Mouse (Mus musculus): ENCODE measurements around the gene Foxi2. TPM values are rescaled to one million over a fixed set of nuclear protein-coding genes. Genes with fewer than 3 reads are reported as not detected.
A peak's percentile ranks its signal among the peaks of the same experiment; 100 is the strongest.

Foxi2 gene
- total and polyA plus RNA-seq, 2 experiments from 2014 or later: 0.06 to 0.21 TPM

DNA sequence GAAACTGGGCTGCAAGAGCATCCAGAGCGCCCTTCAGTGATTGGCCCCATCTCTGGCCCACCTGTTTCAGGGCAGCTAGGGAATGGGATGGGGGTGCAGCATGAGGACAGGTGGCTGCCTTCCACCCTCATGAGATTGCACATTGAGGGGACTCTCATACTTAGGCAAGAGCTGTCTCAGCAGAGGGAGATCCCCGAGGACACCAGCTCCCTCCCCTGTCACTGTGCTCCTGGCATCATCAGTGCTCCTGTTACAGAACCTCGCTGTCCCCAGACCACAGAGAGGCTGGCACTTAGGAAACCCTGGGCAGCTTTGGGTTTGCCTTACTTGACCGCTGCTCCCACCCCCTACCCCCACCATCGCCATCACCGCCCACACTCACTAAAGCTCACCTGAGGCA is 2.2 kb downstream of the Foxi2 start:
- Histone ChIP-seq H3K27ac (no peak overlapping the region), H3K4me1 (ENCODE audit: insufficient read depth, low read length) (peaks cover 9% of the 10 kb centered on the region; the same call in 1 of the 2 replicates), H3K27me3 (ENCODE audit: insufficient read depth, low read length) (peaks cover 19% of the 10 kb centered on the region), H3K4me3 (ENCODE audit: low read length) (no peak overlapping the region), H3K9me3 (ENCODE audit: low read length) (no peaks in the 10 kb centered on the region), H3K4me2 (ENCODE audit: low read depth, low read length) (no peak overlapping the region), H3K36me3 (ENCODE audit: insufficient read depth, low read length) (no peaks in the 10 kb centered on the region), H3K9ac (replicated peaks; ENCODE audit: low read length) (no peak overlapping the region)
- 71% methylated on average over 6 of the region's 6 CpGs for WGBS
- no peak for DNase-seq (ENCODE audit: low spot score)
- no peak for TF ChIP-seq CTCF (IDR thresholded peaks at IDR 0.05; ENCODE audit: low read depth)
- ATAC-seq: no peak

DNA sequence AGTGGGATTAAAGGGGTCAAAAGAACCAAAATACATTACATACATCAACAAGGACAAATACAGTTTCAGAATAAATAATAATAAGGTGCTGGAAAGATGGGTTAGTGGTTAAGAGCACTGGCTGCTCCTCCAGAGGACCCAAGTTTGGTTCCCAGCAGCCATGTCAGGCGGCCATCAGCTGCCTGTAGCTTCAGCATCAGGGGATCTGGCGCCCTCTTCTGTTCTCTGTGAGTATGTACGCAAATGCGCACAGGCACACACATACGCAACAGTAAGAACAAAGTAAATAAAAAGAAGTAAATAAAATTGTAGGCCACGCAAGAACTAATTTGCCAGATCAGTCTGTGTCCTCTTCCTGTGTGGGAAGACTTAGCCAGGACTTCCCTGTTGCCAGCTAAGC is 18.7 kb downstream of the Foxi2 start:
- no peak overlapping the region for H3K9ac ChIP-seq (replicated peaks; ENCODE audit: low read length)
- H3K9me3 ChIP-seq (ENCODE audit: low read length): no peaks in the 10 kb centered on the region
- no peaks in the 10 kb centered on the region for H3K27me3 ChIP-seq (ENCODE audit: insufficient read depth, low read length)
- no peak for DNase-seq (ENCODE audit: low spot score)
- TF ChIP-seq CTCF (IDR thresholded peaks at IDR 0.05; ENCODE audit: low read depth): peak; percentile 19
- no peak overlapping the region for H3K27ac ChIP-seq
- no peaks in the 10 kb centered on the region for H3K36me3 ChIP-seq (ENCODE audit: insufficient read depth, low read length)
- no peaks in the 10 kb centered on the region for H3K4me1 ChIP-seq (ENCODE audit: insufficient read depth, low read length)
- no peak for ATAC-seq
- H3K4me3 ChIP-seq (ENCODE audit: low read length): no peak overlapping the region
- H3K4me2 ChIP-seq (ENCODE audit: low read depth, low read length): no peak overlapping the region
- 97% methylated on average over 6 of the region's 6 CpGs for WGBS

DNA sequence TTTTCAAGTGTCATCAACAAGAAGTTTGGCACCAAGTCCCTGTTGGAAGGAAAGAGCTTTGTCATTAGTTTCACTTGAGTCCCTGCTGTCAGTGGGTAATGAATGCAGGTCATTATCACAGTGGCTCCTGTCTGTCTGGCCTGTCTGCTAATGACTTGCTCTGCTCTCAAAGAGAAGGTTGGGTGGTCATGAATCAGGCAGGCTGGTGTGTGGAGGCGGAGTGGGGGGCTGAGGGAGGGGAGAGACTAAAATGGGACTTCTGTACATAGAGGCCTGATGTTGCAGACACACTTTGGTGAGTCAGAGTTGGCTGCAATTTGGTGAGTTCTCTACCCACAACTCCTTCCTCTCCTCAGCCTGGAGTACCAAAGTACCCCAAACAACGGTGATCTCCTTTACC is 20.8 kb downstream of the Foxi2 start:
- no peaks in the 10 kb centered on the region for H3K36me3 ChIP-seq (ENCODE audit: insufficient read depth, low read length)
- H3K4me1 ChIP-seq (ENCODE audit: insufficient read depth, low read length): no peaks in the 10 kb centered on the region
- H3K9me3 ChIP-seq (ENCODE audit: low read length): no peaks in the 10 kb centered on the region
- ATAC-seq (no peak), DNase-seq (ENCODE audit: low spot score) (no peak)
- TF ChIP-seq CTCF (IDR thresholded peaks at IDR 0.05; ENCODE audit: low read depth): no peak
- H3K4me3 ChIP-seq (ENCODE audit: low read length): no peak overlapping the region
- no peaks in the 10 kb centered on the region for H3K27me3 ChIP-seq (ENCODE audit: insufficient read depth, low read length)
- H3K27ac ChIP-seq: no peak overlapping the region
- WGBS: 64% methylated on average over 2 of the region's 2 CpGs
- H3K4me2 ChIP-seq (ENCODE audit: low read depth, low read length): no peak overlapping the region
- no peak overlapping the region for H3K9ac ChIP-seq (replicated peaks; ENCODE audit: low read length)

DNA sequence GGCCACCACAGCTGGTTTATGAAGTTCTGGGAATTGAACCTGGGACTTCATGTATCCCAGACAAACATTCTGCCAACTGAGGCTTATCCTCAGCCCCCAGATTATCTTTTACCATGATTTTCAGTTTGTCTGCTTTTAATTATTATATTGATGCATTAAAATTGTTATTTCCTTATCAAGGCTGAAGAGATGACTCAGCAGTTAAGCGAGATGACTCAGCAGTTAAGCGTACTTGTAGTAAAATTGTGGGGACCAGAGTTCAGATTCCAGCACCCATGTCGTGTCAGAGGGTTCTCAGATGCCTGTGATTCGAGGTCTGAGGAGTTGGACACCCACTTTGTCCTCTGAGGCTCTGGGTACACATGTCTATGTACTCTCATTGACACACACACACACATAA is 33.8 kb downstream of the Foxi2 start:
- Histone ChIP-seq H3K4me2 (ENCODE audit: low read depth, low read length) (no peak overlapping the region), H3K9me3 (ENCODE audit: low read length) (no peaks in the 10 kb centered on the region), H3K4me1 (ENCODE audit: insufficient read depth, low read length) (no peaks in the 10 kb centered on the region), H3K9ac (replicated peaks; ENCODE audit: low read length) (no peak overlapping the region), H3K27me3 (ENCODE audit: insufficient read depth, low read length) (no peaks in the 10 kb centered on the region), H3K36me3 (ENCODE audit: insufficient read depth, low read length) (no peaks in the 10 kb centered on the region), H3K27ac (no peak overlapping the region), H3K4me3 (ENCODE audit: low read length) (no peak overlapping the region)
- no peak for ATAC-seq
- TF ChIP-seq CTCF (IDR thresholded peaks at IDR 0.05; ENCODE audit: low read depth): no peak
- WGBS: 83% methylated on average over 4 of the region's 4 CpGs
- no peak for DNase-seq (ENCODE audit: low spot score)

DNA sequence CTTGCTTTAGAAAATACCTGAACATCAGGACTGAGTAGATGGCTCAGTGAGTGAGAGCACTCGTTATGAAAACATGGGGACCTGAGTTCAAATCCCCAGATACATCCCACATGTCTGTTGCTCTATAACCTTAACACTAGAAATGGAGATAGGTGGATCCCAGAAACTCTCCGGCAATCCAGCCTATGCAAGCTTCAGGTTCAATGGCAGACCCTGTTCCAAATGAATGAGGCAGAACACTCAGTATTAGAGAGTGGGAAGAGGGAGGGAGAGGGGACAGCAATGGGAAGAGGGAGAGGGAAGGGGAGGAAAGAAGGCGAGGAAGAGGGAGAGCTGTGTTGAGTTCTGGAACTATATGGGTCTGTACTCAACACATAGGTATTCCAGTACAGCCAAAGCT is 41.2 kb downstream of the Foxi2 start:
- Histone ChIP-seq H3K27me3 (ENCODE audit: insufficient read depth, low read length) (no peaks in the 10 kb centered on the region), H3K4me3 (ENCODE audit: low read length) (no peak overlapping the region), H3K9ac (replicated peaks; ENCODE audit: low read length) (no peak overlapping the region), H3K36me3 (ENCODE audit: insufficient read depth, low read length) (no peaks in the 10 kb centered on the region), H3K4me2 (ENCODE audit: low read depth, low read length) (no peak overlapping the region), H3K9me3 (ENCODE audit: low read length) (no peaks in the 10 kb centered on the region), H3K27ac (no peak overlapping the region), H3K4me1 (ENCODE audit: insufficient read depth, low read length) (no peaks in the 10 kb centered on the region; the same call in 1 of the 2 replicates)
- TF ChIP-seq CTCF (IDR thresholded peaks at IDR 0.05; ENCODE audit: low read depth): no peak
- 92% methylated on average over 3 of the region's 3 CpGs for WGBS
- no peak for DNase-seq (ENCODE audit: low spot score)
- ATAC-seq: no peak

DNA sequence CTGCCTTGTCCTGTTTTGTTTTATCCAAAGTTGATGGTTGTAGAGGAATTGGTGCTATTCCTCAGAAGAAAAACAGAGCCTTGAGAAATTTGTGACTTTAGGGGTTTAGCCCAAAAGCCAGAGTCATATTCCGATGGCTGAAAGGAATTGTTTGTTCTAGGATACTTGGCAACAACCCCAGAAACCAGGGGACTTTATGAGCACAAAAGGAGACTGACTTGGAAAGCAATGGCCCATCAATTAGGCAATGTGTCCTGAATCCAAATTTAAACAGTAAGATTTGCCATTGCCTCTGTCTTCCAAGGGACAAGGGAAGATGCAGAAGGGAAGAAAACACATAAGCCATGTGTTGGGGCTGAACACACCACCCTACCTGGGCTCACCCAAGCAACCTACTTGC is 42.3 kb downstream of the Foxi2 start:
- DNase-seq (ENCODE audit: low spot score) (peak; percentile 62), ATAC-seq (no peak)
- H3K4me3 ChIP-seq (ENCODE audit: low read length): no peak overlapping the region
- 50% methylated on average over 1 of the region's 1 CpGs for WGBS
- H3K36me3 ChIP-seq (ENCODE audit: insufficient read depth, low read length): no peaks in the 10 kb centered on the region
- no peak overlapping the region for H3K4me2 ChIP-seq (ENCODE audit: low read depth, low read length)
- TF ChIP-seq CTCF (IDR thresholded peaks at IDR 0.05; ENCODE audit: low read depth): no peak
- H3K9ac ChIP-seq (replicated peaks; ENCODE audit: low read length): no peak overlapping the region
- no peaks in the 10 kb centered on the region; the same call in 1 of the 2 replicates for H3K4me1 ChIP-seq (ENCODE audit: insufficient read depth, low read length)
- H3K27ac ChIP-seq: peak overlapping the region; percentile 36; the same call in 1 of the 2 replicates
- no peaks in the 10 kb centered on the region for H3K9me3 ChIP-seq (ENCODE audit: low read length)
- no peaks in the 10 kb centered on the region for H3K27me3 ChIP-seq (ENCODE audit: insufficient read depth, low read length)

DNA sequence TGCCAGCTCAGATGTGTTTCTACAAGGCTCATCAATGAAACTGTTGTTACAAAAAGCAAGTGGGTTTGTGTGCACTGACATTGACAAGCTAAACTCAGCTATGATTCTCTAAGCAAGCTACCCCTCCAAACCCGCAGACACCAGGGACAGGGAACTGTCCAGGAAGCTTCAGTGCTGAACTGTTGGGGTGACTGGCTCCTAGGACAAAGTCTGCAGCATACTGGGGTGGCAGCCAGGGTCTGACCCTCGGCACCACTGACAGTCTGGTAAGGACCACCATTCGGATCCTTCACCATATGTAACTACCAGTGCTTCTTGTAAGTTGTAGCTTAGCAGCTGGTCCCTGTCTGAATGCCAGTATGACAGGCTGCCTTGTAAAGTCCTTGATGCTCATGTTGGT is 43.6 kb downstream of the Foxi2 start:
- TF ChIP-seq CTCF (IDR thresholded peaks at IDR 0.05; ENCODE audit: low read depth): no peak
- Histone ChIP-seq H3K4me3 (ENCODE audit: low read length) (no peak overlapping the region), H3K4me1 (ENCODE audit: insufficient read depth, low read length) (no peaks in the 10 kb centered on the region; the same call in 1 of the 2 replicates), H3K27me3 (ENCODE audit: insufficient read depth, low read length) (no peaks in the 10 kb centered on the region), H3K27ac (no peak overlapping the region), H3K4me2 (ENCODE audit: low read depth, low read length) (no peak overlapping the region), H3K36me3 (ENCODE audit: insufficient read depth, low read length) (no peaks in the 10 kb centered on the region), H3K9me3 (ENCODE audit: low read length) (no peaks in the 10 kb centered on the region), H3K9ac (replicated peaks; ENCODE audit: low read length) (no peak overlapping the region)
- ATAC-seq: no peak
- 50% methylated on average over 3 of the region's 3 CpGs for WGBS
- peak; percentile 26 for DNase-seq (ENCODE audit: low spot score)

Other genes with a start within 250 kb of the Foxi2 start
- not detected in 2 replicates for gene Nps, start 151.6 kb upstream of the Foxi2 start, total RNA-seq (2014; rRNA removed)
- gene Nps, start 151.6 kb upstream of the Foxi2 start, polyA plus RNA-seq (2015; fragmentation: Nextera tagmentation; extraction: Ambion mirVana): 1.3 and 2.2 TPM in 2 replicates
- not detected in 2 replicates for gene Clrn3, start 118.3 kb downstream of the Foxi2 start, total RNA-seq (2014; rRNA removed)
- not detected in 2 replicates for gene Clrn3, start 118.3 kb downstream of the Foxi2 start, polyA plus RNA-seq (2015; fragmentation: Nextera tagmentation; extraction: Ambion mirVana)
- gene Ptpre, start 127.2 kb downstream of the Foxi2 start, total RNA-seq (2014; rRNA removed): 12.4 and 13.5 TPM in 2 replicates
- 8.0 and 8.2 TPM in 2 replicates for gene Ptpre, start 127.2 kb downstream of the Foxi2 start, polyA plus RNA-seq (2015; fragmentation: Nextera tagmentation; extraction: Ambion mirVana)

Data from hindbrain, postnatal 0 days (tissue).